Mouse (Mus musculus) bone marrow macrophage, adult 2 months (primary cell): ENCODE data around the gene Cog7.

ENCODE experiments used
- CTCF ChIP-seq: IDR thresholded peaks from 2 replicates; pipeline ENCODE4 v1.5.1; 2012; ENCODE audit warnings: low read depth, mild to moderate bottlenecking, low read length, moderate library complexity
- POLR2A ChIP-seq: IDR thresholded peaks from 2 replicates; pipeline ENCODE4 v1.6.1; 2012; ENCODE audit warnings: mild to moderate bottlenecking, low read depth, low read length, borderline replicate concordance

GRCm38 (mm10) chr7:121963883-121964398, 17.6 kb downstream of the Cog7 start:
- no peak for TF ChIP-seq CTCF
- no peak for TF ChIP-seq POLR2A
